Mouse (Mus musculus): ENCODE data around the gene Rnf6. TPM values are rescaled to one million over a fixed set of nuclear protein-coding genes. Genes with fewer than 3 reads are reported as not detected.

The Rnf6 gene
- polyA plus RNA-seq, 1 experiment = 14.7 TPM

Other genes starting within 250 kb of the Rnf6 start
- not detected for gene Cyp3a25, start 211.9 kb downstream of the Rnf6 start, polyA plus RNA-seq (2012; fragmentation: generic; extraction: Trizol)
- not detected for gene Cyp3a59, start 142.3 kb downstream of the Rnf6 start, polyA plus RNA-seq (2012; fragmentation: generic; extraction: Trizol)
- gene Gm5565, start 61.0 kb downstream of the Rnf6 start, polyA plus RNA-seq (2012; fragmentation: generic; extraction: Trizol) = not detected
- not detected for gene Gm6309, start 50.8 kb downstream of the Rnf6 start, polyA plus RNA-seq (2012; fragmentation: generic; extraction: Trizol)
- not detected for gene 1700001J03Rik, start 36.3 kb downstream of the Rnf6 start, polyA plus RNA-seq (2012; fragmentation: generic; extraction: Trizol)
- gene Cdk8, start 9.7 kb upstream of the Rnf6 start, polyA plus RNA-seq (2012; fragmentation: generic; extraction: Trizol) = 19.5 TPM
- gene Wasf3, start 163.4 kb upstream of the Rnf6 start, polyA plus RNA-seq (2012; fragmentation: generic; extraction: Trizol) = not detected

Measured in C2C12 (cell line).